Mouse (Mus musculus) embryonic facial prominence, embryonic 15.5 days (tissue): ENCODE results near the gene Eif4ebp2. TPM values are rescaled to one million over a fixed set of nuclear protein-coding genes. Genes with fewer than 3 reads are reported as not detected.

ENCODE experiments used
- ATAC-seq: fragments of 200-750 bp; cut with Nextera tagmentation; 2 replicates; pipeline ENCODE4 v1.8.0; 2017; ENCODE audit warnings: low read depth, moderate TSS enrichment; ENCODE audit not compliant: insufficient number of reproducible peaks, low FRiP score, low TSS enrichment
- H3K27ac ChIP-seq: fragments of 300-500 bp; sonication (generic); replicated peaks from 2 replicates; pipeline ENCODE4 v1.5.1; 2015; ENCODE audit warnings: mild to moderate bottlenecking, inconsistent platforms
- H3K27me3 ChIP-seq: fragments of 300-500 bp; sonication (generic); 2 replicates; pipeline ENCODE4 v1.6.1; 2015; ENCODE audit warnings: inconsistent platforms
- H3K36me3 ChIP-seq: fragments of 300-500 bp; sonication (generic); 2 replicates; pipeline ENCODE4 v1.6.1; 2015; ENCODE audit warnings: mild to moderate bottlenecking, inconsistent platforms
- H3K4me1 ChIP-seq: fragments of 300-500 bp; sonication (generic); 2 replicates; pipeline ENCODE4 v1.6.1; 2015; ENCODE audit warnings: inconsistent platforms
- H3K4me2 ChIP-seq: fragments of 300-500 bp; sonication (generic); replicated peaks from 2 replicates; pipeline ENCODE4 v1.6.1; 2015; ENCODE audit warnings: mild to moderate bottlenecking, inconsistent platforms
- H3K4me3 ChIP-seq: fragments of 300-500 bp; sonication (generic); replicated peaks from 2 replicates; pipeline ENCODE4 v1.5.1; 2015; ENCODE audit warnings: mild to moderate bottlenecking, inconsistent platforms
- H3K9ac ChIP-seq: fragments of 300-500 bp; sonication (generic); 2 replicates; pipeline ENCODE4 v1.6.1; 2015; ENCODE audit warnings: inconsistent platforms
- H3K9me3 ChIP-seq: fragments of 300-500 bp; sonication (generic); replicated peaks from 2 replicates; pipeline ENCODE4 v1.6.1; 2016; ENCODE audit warnings: inconsistent platforms
- WGBS: fragments of 180-500 bp; shearing (Covaris S2); methylation state at CpG from one replicate; pipeline ENCODE4 v1.1.7; 2015; 5-methylcytosine and 5-hydroxymethylcytosine counted together
- polyA plus RNA-seq: library from polyadenylated mRNA; unstranded; fragments of >200 nt; fragmentation: Nextera tagmentation; extraction: Ambion mirVana; gene quantifications from 2 replicates; pipeline ENCODE4 v1.2.1, GENCODE M21; 2015

Eif4ebp2 gene
- polyA plus RNA-seq, 1 experiment from 2014 or later = 66.0 TPM

- H3K9ac ChIP-seq = no peak overlapping the region
- peak overlapping the region; percentile 96 for H3K4me2 ChIP-seq
- no peaks in the 10 kb centered on the region for H3K36me3 ChIP-seq
- WGBS = 23% methylated on average over 8 of the region's 8 CpGs
- no peaks in the 10 kb centered on the region for H3K27me3 ChIP-seq
- no peak overlapping the region; the same call in 1 of the 2 replicates for H3K27ac ChIP-seq
- peak overlapping the region; percentile 71 for H3K4me3 ChIP-seq
- H3K9me3 ChIP-seq = no peaks in the 10 kb centered on the region
- ATAC-seq = no peak
- H3K4me1 ChIP-seq = peaks cover 44% of the 10 kb centered on the region
Measured at GRCm38 (mm10) chr10:61381823-61382222, 70.6 kb downstream of the Eif4ebp2 start.

DNA sequence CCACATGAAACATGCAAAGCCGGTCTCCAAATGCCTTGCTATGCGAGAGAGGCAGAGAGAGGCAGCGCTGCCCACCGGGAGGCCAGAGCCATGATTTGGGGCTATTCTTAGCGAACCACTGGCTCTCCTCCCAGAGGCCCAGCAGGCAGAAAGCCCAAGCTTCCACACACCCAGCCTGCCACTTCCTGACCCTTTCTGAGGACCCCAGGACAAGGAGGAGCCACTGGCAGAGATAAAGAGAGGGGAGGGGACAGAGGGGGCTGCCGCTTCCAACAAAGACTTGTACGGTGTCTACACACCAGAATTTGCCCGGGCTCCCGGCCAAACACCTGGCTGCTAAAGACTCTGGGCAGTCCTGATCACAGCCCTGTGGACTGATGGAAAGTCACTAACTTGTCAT, 72.3 kb downstream of the Eif4ebp2 start:
- 0 out of 2 replicates have a peak overlapping the region, but pooled peaks have one; percentile 4 for H3K4me3 ChIP-seq
- H3K4me1 ChIP-seq = peaks cover 48% of the 10 kb centered on the region
- H3K9ac ChIP-seq = peak overlapping the region; percentile 6; the same call in 1 of the 2 replicates
- no peaks in the 10 kb centered on the region for H3K27me3 ChIP-seq
- no peaks in the 10 kb centered on the region for H3K9me3 ChIP-seq
- peak overlapping the region; percentile 96; the same call in 1 of the 2 replicates for H3K4me2 ChIP-seq
- H3K36me3 ChIP-seq = no peaks in the 10 kb centered on the region
- WGBS = 13% methylated on average over 9 of the region's 9 CpGs
- ATAC-seq = peak; percentile 27; the same call in 1 of the 2 replicates
- peak overlapping the region; percentile 63 for H3K27ac ChIP-seq

DNA sequence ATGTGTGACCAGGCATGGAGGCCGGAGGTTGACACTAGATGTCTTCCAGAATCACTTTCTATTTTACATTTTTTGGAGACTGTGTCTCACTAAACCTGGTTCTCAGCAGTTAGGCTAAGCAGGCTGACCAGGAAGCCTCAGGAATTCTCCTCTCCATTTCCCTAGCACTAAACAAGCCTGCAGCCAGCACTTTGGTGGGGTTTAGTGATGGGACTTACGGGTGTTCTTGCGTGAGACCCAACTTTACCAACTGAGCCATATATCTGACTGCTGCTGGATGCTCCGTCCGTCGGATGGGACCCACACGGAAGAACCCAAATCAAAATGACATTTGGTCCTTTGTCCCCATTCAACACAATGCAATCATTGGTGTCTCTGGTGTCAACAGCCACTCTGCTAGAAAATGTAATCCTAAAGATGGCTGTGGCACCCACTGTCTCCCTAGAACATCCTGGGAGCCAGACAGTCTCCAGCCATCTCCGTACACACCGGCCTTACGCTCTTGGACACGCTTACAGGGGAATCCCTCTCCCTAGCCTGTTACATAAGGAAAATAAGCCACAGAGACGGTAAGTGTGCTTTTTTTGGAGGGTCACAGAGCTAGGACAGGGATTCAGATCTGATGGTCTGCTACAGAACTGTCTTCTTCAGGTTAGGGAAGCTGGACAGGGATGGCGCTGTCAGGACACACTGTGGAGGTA, 73.0 kb downstream of the Eif4ebp2 start:
- Histone ChIP-seq H3K27ac (peak overlapping the region; percentile 63), H3K4me1 (peaks cover 54% of the 10 kb centered on the region), H3K9ac (peak overlapping the region; percentile 6; the same call in 1 of the 2 replicates), H3K36me3 (no peaks in the 10 kb centered on the region), H3K9me3 (no peaks in the 10 kb centered on the region), H3K4me2 (0 out of 2 replicates have a peak overlapping the region, but pooled peaks have one; percentile 96), H3K4me3 (no peak overlapping the region), H3K27me3 (no peaks in the 10 kb centered on the region)
- 88% methylated on average over 13 of the region's 13 CpGs for WGBS
- ATAC-seq = no peak

DNA sequence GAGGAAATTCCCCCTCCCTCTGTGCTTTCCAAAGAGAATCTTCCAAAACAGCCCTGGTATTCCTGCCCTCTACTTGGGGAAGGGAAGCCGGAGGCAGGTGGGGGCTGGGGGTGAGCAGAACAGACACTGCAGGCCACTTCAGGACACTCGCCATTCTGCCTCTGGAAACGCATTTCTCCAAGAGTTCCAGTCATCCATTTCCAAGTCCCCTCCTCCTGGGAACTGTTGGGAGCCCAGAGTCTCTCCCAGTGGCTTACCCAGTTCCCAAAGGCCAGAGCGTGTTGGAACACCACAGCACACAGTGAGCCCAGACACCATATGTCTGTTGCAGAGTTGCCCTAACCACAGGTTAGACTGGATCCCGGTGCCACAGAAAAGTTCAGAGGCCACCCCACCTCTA, 73.8 kb downstream of the Eif4ebp2 start:
- no peak for ATAC-seq
- Histone ChIP-seq H3K9me3 (0 out of 2 replicates have a peak, but pooled peaks cover 3% of the 10 kb centered on the region), H3K4me1 (peaks cover 46% of the 10 kb centered on the region), H3K36me3 (no peaks in the 10 kb centered on the region), H3K27me3 (no peaks in the 10 kb centered on the region), H3K4me2 (no peak overlapping the region), H3K9ac (no peak overlapping the region), H3K4me3 (no peak overlapping the region), H3K27ac (no peak overlapping the region)
- WGBS = 92% methylated on average over 5 of the region's 5 CpGs

Other genes starting within 250 kb of the Eif4ebp2 start
- 6.1 and 8.0 TPM in 2 replicates for gene Adamts14, start 179.2 kb downstream of the Eif4ebp2 start, polyA plus RNA-seq
- 0.08 TPM in 1 of 2 replicates, not detected in the other for gene Prf1, start 154.8 kb downstream of the Eif4ebp2 start, polyA plus RNA-seq
- gene Pald1, start 69.1 kb downstream of the Eif4ebp2 start, polyA plus RNA-seq = 22.7 and 22.8 TPM in 2 replicates
- 0.08 and 0.20 TPM in 2 replicates for gene Nodal, start 34.7 kb downstream of the Eif4ebp2 start, polyA plus RNA-seq
- gene Lrrc20, start 23.1 kb upstream of the Eif4ebp2 start, polyA plus RNA-seq = 10.0 and 10.5 TPM in 2 replicates
- 0.12 TPM in 1 of 2 replicates, not detected in the other for gene Npffr1, start 142.8 kb upstream of the Eif4ebp2 start, polyA plus RNA-seq
- 155 and 167 TPM in 2 replicates for gene Ppa1, start 195.9 kb upstream of the Eif4ebp2 start, polyA plus RNA-seq
- gene Sar1a, start 227.6 kb upstream of the Eif4ebp2 start, polyA plus RNA-seq = 284 and 297 TPM in 2 replicates
- 38.3 and 40.0 TPM in 2 replicates for gene Tysnd1, start 242.9 kb upstream of the Eif4ebp2 start, polyA plus RNA-seq